Mouse (Mus musculus): ENCODE measurements around the gene Cux1.

DNA sequence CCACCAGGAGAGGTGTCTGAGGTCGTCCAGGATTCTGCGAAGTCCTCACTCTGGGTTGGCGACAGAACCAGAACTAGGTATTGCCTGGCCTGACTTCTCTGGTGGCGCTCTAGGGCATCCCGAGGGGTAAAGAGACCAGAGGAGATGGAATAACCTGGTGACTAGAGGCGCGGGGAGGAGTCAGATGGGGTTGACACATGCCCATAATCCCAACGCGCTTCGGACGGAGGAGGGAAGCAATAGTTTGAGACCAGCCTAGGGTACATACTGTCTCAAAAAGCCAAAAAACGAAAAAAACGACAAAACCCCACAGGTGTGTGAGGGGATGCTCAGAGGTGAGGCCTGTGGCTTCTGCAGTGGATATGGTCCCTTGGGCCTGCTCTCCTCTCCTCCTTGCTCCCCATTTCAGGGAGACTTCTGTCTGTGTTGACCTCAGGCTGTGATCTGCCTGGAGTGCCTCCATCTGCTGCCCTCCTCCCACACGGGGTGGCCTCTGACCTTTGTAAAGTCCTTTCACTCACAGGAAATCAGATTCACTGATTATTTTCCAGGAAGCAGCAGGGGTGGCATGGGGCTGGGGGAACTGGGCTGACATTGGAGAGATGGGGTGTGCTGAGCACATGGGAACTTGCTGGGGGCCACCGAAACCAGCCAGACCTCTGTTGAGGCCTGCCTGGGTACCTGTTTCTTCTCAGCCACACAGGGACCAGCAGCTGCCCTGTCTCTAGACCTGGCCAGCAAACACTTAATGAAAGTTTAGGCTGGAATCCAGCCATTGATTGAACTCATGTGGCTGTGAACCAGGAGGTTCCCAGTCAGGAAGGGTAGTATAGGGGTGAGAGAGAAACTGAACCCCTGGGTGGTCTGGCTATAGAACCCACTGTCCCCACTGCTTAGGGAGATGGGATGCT is 321.5 kb downstream of the Cux1 start:
- TF ChIP-seq GATA1 (IDR thresholded peaks at IDR 0.05; ENCODE audit: borderline replicate concordance, low read length) (no peak), FLI1 (IDR thresholded peaks at IDR 0.05; ENCODE audit: low read length) (no peak)
